17 mouse cellular contexts compared by ENCODE assay signal in the genomic region with DNA sequence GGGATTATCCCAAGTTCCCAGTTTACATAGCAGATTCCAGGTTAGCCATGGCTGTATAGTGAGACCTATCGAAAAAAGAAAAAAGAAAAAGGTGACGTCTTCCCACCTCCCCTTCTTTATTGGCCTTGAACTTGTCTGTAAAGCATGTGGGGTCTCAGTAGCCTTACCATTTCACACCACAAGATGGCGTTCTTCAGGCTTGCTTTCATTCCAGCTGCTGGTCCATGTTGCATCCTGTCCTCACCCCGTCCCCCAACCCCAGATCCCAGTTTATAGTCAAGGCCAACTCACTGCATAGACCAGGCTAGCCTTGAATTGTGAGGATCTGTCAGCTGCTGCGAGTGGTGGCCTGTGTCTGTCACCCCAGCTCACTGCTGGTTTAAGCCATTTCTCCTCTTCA.
A peak's percentile ranks its signal among the peaks of the same experiment; 100 is the strongest.
DNase-seq lines count a peak whose midpoint lies in the region; ATAC-seq and TF ChIP-seq lines count a peak whose summit lies in the region.
"Had no signal": no experiment of that assay in that cellular context is flagged by ENCODE, and none has a peak within 500 bp of the region (broad histone marks: within the 10 kb centered on the region; RNA-seq: fewer than 3 reads in every experiment).

No protein-coding gene starts in this region.

- peak; percentile 66 for TF ChIP-seq CTCF in layer of hippocampus, adult 2 months (conservative IDR thresholded peaks at IDR 0.05)
- peak; percentile 53 for TF ChIP-seq CTCF in midbrain, postnatal 0 days (IDR thresholded peaks at IDR 0.05)

- 67% methylated on average over 5 of the region's 5 CpGs for WGBS in midbrain, postnatal 0 days
- 79% methylated on average over 5 of the region's 5 CpGs for WGBS in midbrain, embryonic 16.5 days

- H3K4me2 ChIP-seq in midbrain, postnatal 0 days (ENCODE audit: low read depth, low read length, poor library complexity, severe bottlenecking): no peak overlapping the region
- no peak overlapping the region for H3K4me2 ChIP-seq in midbrain, embryonic 16.5 days (ENCODE audit: low read length)
- H3K4me2 ChIP-seq: embryonic facial prominence, embryonic 13.5 days; forebrain, embryonic 15.5 days; heart, embryonic 15.5 days; liver, embryonic 15.5 days had no signal

- no peak for ATAC-seq in CD4-positive, CD25-positive, alpha-beta regulatory T cell, adult 4 months
- ATAC-seq in midbrain, postnatal 0 days (ENCODE audit: low FRiP score): no peak
- no peak for ATAC-seq in midbrain, embryonic 16.5 days
- ATAC-seq: forebrain, embryonic 15.5 days had no signal

- H3K27me3 ChIP-seq in midbrain, postnatal 0 days (ENCODE audit: insufficient read depth, low read length): no peaks in the 10 kb centered on the region
- H3K27me3 ChIP-seq in midbrain, embryonic 16.5 days (ENCODE audit: control insufficient read depth, insufficient read depth, low read depth, low read length): no peaks in the 10 kb centered on the region
- no peaks in the 10 kb centered on the region for H3K27me3 ChIP-seq in splenic B cell, adult 2 months (ENCODE audit: control insufficient read depth, insufficient read depth, low read length, poor library complexity, severe bottlenecking)
- H3K27me3 ChIP-seq: embryonic facial prominence, embryonic 13.5 days; forebrain, embryonic 15.5 days; heart, embryonic 15.5 days; liver, embryonic 15.5 days; Patski had no signal

- no peak overlapping the region for H3K4me3 ChIP-seq in layer of hippocampus, adult 2 months
- H3K4me3 ChIP-seq in midbrain, postnatal 0 days (ENCODE audit: low read depth, low read length): no peak overlapping the region
- no peak overlapping the region for H3K4me3 ChIP-seq in midbrain, embryonic 16.5 days (ENCODE audit: low read depth, low read length)
- H3K4me3 ChIP-seq: embryonic facial prominence, embryonic 13.5 days; forebrain, embryonic 15.5 days; heart, embryonic 15.5 days; liver, embryonic 15.5 days had no signal

- no peaks in the 10 kb centered on the region for H3K36me3 ChIP-seq in midbrain, postnatal 0 days (ENCODE audit: insufficient read depth, low read length)
- H3K36me3 ChIP-seq in midbrain, embryonic 16.5 days (ENCODE audit: control insufficient read depth, insufficient read depth, low read length): no peaks in the 10 kb centered on the region
- no peaks in the 10 kb centered on the region for H3K36me3 ChIP-seq in splenic B cell, adult 2 months (ENCODE audit: control insufficient read depth, insufficient read depth, low read length, poor library complexity, severe bottlenecking)
- H3K36me3 ChIP-seq: forebrain, embryonic 15.5 days; heart, embryonic 15.5 days; liver, embryonic 15.5 days had no signal

- no peak overlapping the region for H3K9ac ChIP-seq in midbrain, postnatal 0 days (replicated peaks; ENCODE audit: low read length, poor library complexity, severe bottlenecking)
- no peak overlapping the region for H3K9ac ChIP-seq in midbrain, embryonic 16.5 days (ENCODE audit: low read depth, low read length)
- H3K9ac ChIP-seq: embryonic facial prominence, embryonic 13.5 days; forebrain, embryonic 15.5 days; heart, embryonic 15.5 days; liver, embryonic 15.5 days had no signal

- H3K9me3 ChIP-seq in midbrain, postnatal 0 days (ENCODE audit: low read length): no peaks in the 10 kb centered on the region
- H3K9me3 ChIP-seq in midbrain, embryonic 16.5 days (replicated peaks; ENCODE audit: control insufficient read depth, low read length, poor library complexity, severe bottlenecking): peaks cover 4% of the 10 kb centered on the region; the same call in 1 of the 2 replicates
- H3K9me3 ChIP-seq: heart, embryonic 15.5 days; liver, embryonic 15.5 days had no signal

- H3K4me1 ChIP-seq in midbrain, postnatal 0 days (ENCODE audit: insufficient read depth, low read length): no peaks in the 10 kb centered on the region
- H3K4me1 ChIP-seq in midbrain, embryonic 16.5 days (ENCODE audit: control insufficient read depth, insufficient read depth, low read length): no peaks in the 10 kb centered on the region
- H3K4me1 ChIP-seq: forebrain, embryonic 15.5 days; liver, embryonic 15.5 days had no signal

- no peak overlapping the region for H3K27ac ChIP-seq in layer of hippocampus, adult 2 months
- H3K27ac ChIP-seq in midbrain, postnatal 0 days (ENCODE audit: low read depth, low read length): no peak overlapping the region
- no peak overlapping the region for H3K27ac ChIP-seq in midbrain, embryonic 16.5 days (ENCODE audit: low read length)
- H3K27ac ChIP-seq: embryonic facial prominence, embryonic 13.5 days; forebrain, embryonic 15.5 days; liver, embryonic 15.5 days had no signal

- peak; percentile 6 for DNase-seq in CD4-positive, CD25-positive, alpha-beta regulatory T cell, adult 2 months (ENCODE audit: low read depth, low spot score)
- no peak for DNase-seq in layer of hippocampus, adult 2 months (ENCODE audit: low spot score in 2 of 2)
- no peak for DNase-seq in layer of hippocampus, postnatal 10 days (ENCODE audit: low spot score in 2 of 2)
- no peak for DNase-seq in midbrain, postnatal 0 days (ENCODE audit: low spot score)
- peak; percentile 28 for DNase-seq in splenic B cell, adult 2 months (ENCODE audit: low read depth, low spot score)
- no peak for DNase-seq in Muller cell, postnatal 12 days (ENCODE audit: inconsistent ontology term)
- DNase-seq: cerebellum, adult 2 months; gastrocnemius, postnatal 25 days; kidney, postnatal 25 days; thymus, adult 2 months had no signal

Comparison
In these comparisons a context has a peak if more than half of its experiments do, and no peak if none do; other contexts are left out.
1. DNase-seq: peak in CD4-positive, CD25-positive, alpha-beta regulatory T cell, adult 2 months (single experiment) and splenic B cell, adult 2 months (single experiment); none in layer of hippocampus, adult 2 months (0 of 2), layer of hippocampus, postnatal 10 days (0 of 2), midbrain, postnatal 0 days (single experiment) and Muller cell, postnatal 12 days (single experiment).